28 mouse cellular contexts compared by ENCODE assay signal in genomic region chr12:8300521-8300920, GRCm38 (mm10). TPM values are rescaled to one million over a fixed set of nuclear protein-coding genes. Genes with fewer than 3 reads are reported as not detected.
DNase-seq lines count a peak whose midpoint lies in the region; ATAC-seq and TF ChIP-seq lines count a peak whose summit lies in the region.
"Had no signal": no experiment of that assay in that cellular context is flagged by ENCODE, and none has a peak within 500 bp of the region (broad histone marks: within the 10 kb centered on the region; RNA-seq: fewer than 3 reads in every experiment).

No protein-coding gene starts in this region.

- H3K9me3 ChIP-seq in heart, embryonic 12.5 days (replicated peaks) = no peaks in the 10 kb centered on the region
- no peaks in the 10 kb centered on the region for H3K9me3 ChIP-seq in kidney, embryonic 14.5 days (ENCODE audit: control insufficient read depth, low read length)
- H3K9me3 ChIP-seq in midbrain, embryonic 12.5 days = no peaks in the 10 kb centered on the region
- no peaks in the 10 kb centered on the region for H3K9me3 ChIP-seq in midbrain, embryonic 15.5 days
- no peaks in the 10 kb centered on the region for H3K9me3 ChIP-seq in hindbrain, embryonic 14.5 days (ENCODE audit: control insufficient read depth, low read length)
- H3K9me3 ChIP-seq: limb, embryonic 13.5 days; liver, embryonic 13.5 days had no signal

- H3K27ac ChIP-seq in heart, embryonic 12.5 days (ENCODE audit: poor library complexity, severe bottlenecking) = no peak overlapping the region
- no peak overlapping the region for H3K27ac ChIP-seq in kidney, embryonic 14.5 days (ENCODE audit: low read depth, low read length)
- no peak overlapping the region for H3K27ac ChIP-seq in kidney, adult 2 months (ENCODE audit: insufficient read depth, low read depth, low read length)
- H3K27ac ChIP-seq in midbrain, embryonic 12.5 days (replicated peaks) = no peak overlapping the region
- no peak overlapping the region for H3K27ac ChIP-seq in midbrain, embryonic 15.5 days
- no peak overlapping the region for H3K27ac ChIP-seq in hindbrain, embryonic 14.5 days
- no peak overlapping the region for H3K27ac ChIP-seq in left cerebral cortex, adult 2 months
- H3K27ac ChIP-seq: limb, embryonic 13.5 days; liver, embryonic 13.5 days; stomach, postnatal 0 days had no signal

- ATAC-seq in heart, embryonic 12.5 days (ENCODE audit: insufficient number of reproducible peaks, low FRiP score) = no peak
- ATAC-seq in kidney, embryonic 14.5 days (ENCODE audit: low FRiP score, low TSS enrichment) = no peak
- ATAC-seq in midbrain, embryonic 12.5 days (ENCODE audit: low FRiP score, low read depth) = no peak
- ATAC-seq in midbrain, embryonic 15.5 days (replicated peaks) = no peak
- no peak for ATAC-seq in hindbrain, embryonic 14.5 days (ENCODE audit: low FRiP score)
- ATAC-seq: forebrain, embryonic 14.5 days; inflammation-experienced regulatory T-cells, adult 6 months had no signal

- no peak for TF ChIP-seq CTCF in kidney, adult 2 months (conservative IDR thresholded peaks at IDR 0.05; ENCODE audit: insufficient read depth, insufficient read length, low read depth, low read length)
- TF ChIP-seq CTCF in left cerebral cortex, adult 2 months (IDR thresholded peaks at IDR 0.05) = no peak

- TF ChIP-seq POLR2A in kidney, adult 2 months (IDR thresholded peaks at IDR 0.05; ENCODE audit: low read depth, low read length) = no peak

- H3K9ac ChIP-seq in heart, embryonic 12.5 days = no peak overlapping the region
- H3K9ac ChIP-seq in kidney, embryonic 14.5 days (ENCODE audit: low read depth, low read length) = no peak overlapping the region
- no peak overlapping the region for H3K9ac ChIP-seq in midbrain, embryonic 12.5 days (replicated peaks)
- H3K9ac ChIP-seq in midbrain, embryonic 15.5 days = no peak overlapping the region
- 0 out of 2 replicates have a peak overlapping the region, but pooled peaks have one; percentile 20 for H3K9ac ChIP-seq in hindbrain, embryonic 14.5 days
- H3K9ac ChIP-seq: limb, embryonic 13.5 days; liver, embryonic 13.5 days had no signal

- 0 out of 2 replicates have a peak overlapping the region, but pooled peaks have one; percentile 80 for H3K4me2 ChIP-seq in heart, embryonic 12.5 days
- H3K4me2 ChIP-seq in kidney, embryonic 14.5 days (replicated peaks; ENCODE audit: low read depth, low read length) = no peak overlapping the region
- no peak overlapping the region for H3K4me2 ChIP-seq in midbrain, embryonic 12.5 days (replicated peaks)
- H3K4me2 ChIP-seq in midbrain, embryonic 15.5 days = no peak overlapping the region
- H3K4me2 ChIP-seq in hindbrain, embryonic 14.5 days (replicated peaks) = peak overlapping the region; percentile 17; the same call in 1 of the 2 replicates

- 51% methylated on average over 5 of the region's 5 CpGs for WGBS in heart, embryonic 12.5 days
- WGBS in kidney, embryonic 14.5 days = 33% methylated on average over 5 of the region's 5 CpGs
- WGBS in kidney, adult 2 months = 78% methylated on average over 5 of the region's 5 CpGs
- WGBS in midbrain, embryonic 12.5 days = 19% methylated on average over 5 of the region's 5 CpGs
- WGBS in midbrain, embryonic 15.5 days = 35% methylated on average over 5 of the region's 5 CpGs
- WGBS in hindbrain, embryonic 14.5 days = 22% methylated on average over 5 of the region's 5 CpGs

- H3K4me3 ChIP-seq in heart, embryonic 12.5 days = no peak overlapping the region
- H3K4me3 ChIP-seq in kidney, embryonic 14.5 days (ENCODE audit: low read length) = peak overlapping the region; percentile 14; the same call in 1 of the 2 replicates
- no peak overlapping the region for H3K4me3 ChIP-seq in kidney, adult 2 months (ENCODE audit: insufficient read depth, low read depth, low read length)
- H3K4me3 ChIP-seq in midbrain, embryonic 12.5 days = 0 out of 2 replicates have a peak overlapping the region, but pooled peaks have one; percentile 48
- H3K4me3 ChIP-seq in midbrain, embryonic 15.5 days = no peak overlapping the region
- H3K4me3 ChIP-seq in hindbrain, embryonic 14.5 days (replicated peaks; ENCODE audit: low read length) = peak overlapping the region; percentile 42; the same call in 1 of the 2 replicates
- H3K4me3 ChIP-seq in left cerebral cortex, adult 2 months = no peak overlapping the region

- intact Hi-C loops in left cerebral cortex, adult 2 months (cut with DNase I) = no loop called here

- H3K36me3 ChIP-seq in heart, embryonic 12.5 days = no peaks in the 10 kb centered on the region
- no peaks in the 10 kb centered on the region for H3K36me3 ChIP-seq in kidney, embryonic 14.5 days (ENCODE audit: control insufficient read depth, insufficient read depth, low read length)
- no peaks in the 10 kb centered on the region for H3K36me3 ChIP-seq in kidney, adult 2 months (ENCODE audit: control insufficient read depth, insufficient read depth, low read length)
- no peaks in the 10 kb centered on the region for H3K36me3 ChIP-seq in midbrain, embryonic 12.5 days
- no peaks in the 10 kb centered on the region for H3K36me3 ChIP-seq in midbrain, embryonic 15.5 days (replicated peaks)
- H3K36me3 ChIP-seq in hindbrain, embryonic 14.5 days (replicated peaks; ENCODE audit: control insufficient read depth, insufficient read depth) = no peaks in the 10 kb centered on the region
- H3K36me3 ChIP-seq: limb, embryonic 13.5 days; liver, embryonic 13.5 days had no signal

- H3K4me1 ChIP-seq in heart, embryonic 12.5 days (replicated peaks) = peaks cover 34% of the 10 kb centered on the region
- peaks cover 12% of the 10 kb centered on the region; the same call in 1 of the 2 replicates for H3K4me1 ChIP-seq in kidney, embryonic 14.5 days (ENCODE audit: control insufficient read depth, insufficient read depth, low read length)
- 0 out of 2 replicates have a peak, but pooled peaks cover 3% of the 10 kb centered on the region for H3K4me1 ChIP-seq in kidney, adult 2 months (ENCODE audit: control insufficient read depth, insufficient read depth, low read length)
- H3K4me1 ChIP-seq in midbrain, embryonic 12.5 days = peaks cover 21% of the 10 kb centered on the region
- H3K4me1 ChIP-seq in midbrain, embryonic 15.5 days = peaks cover 27% of the 10 kb centered on the region
- H3K4me1 ChIP-seq in hindbrain, embryonic 14.5 days (replicated peaks; ENCODE audit: control insufficient read depth, insufficient read depth, low read length) = peaks cover 16% of the 10 kb centered on the region

- no peak for DNase-seq in heart, adult 18-20 months
- no peak for DNase-seq in kidney, adult 2 months
- no peak for DNase-seq in hindbrain, embryonic 14.5 days (ENCODE audit: low spot score)
- DNase-seq in left cerebral cortex, adult 2 months (ENCODE audit: extremely low spot score in 1 of 2, low spot score in 2 of 2) = no peak
- DNase-seq: adrenal gland, postnatal 25 days; cerebellum, adult 8-10 months; cerebellum, postnatal 36 days; heart, postnatal 36 days; kidney, adult 18-20 months; kidney, postnatal 4 days; liver, embryonic 13.5 days; lung, adult 2 months; lung, postnatal 14 days; right cerebral cortex, postnatal 14 days; thymus, adult 2 months; thymus, postnatal 4 days had no signal

- peaks cover 93% of the 10 kb centered on the region for H3K27me3 ChIP-seq in heart, embryonic 12.5 days (replicated peaks)
- peaks cover 92% of the 10 kb centered on the region for H3K27me3 ChIP-seq in kidney, embryonic 14.5 days (ENCODE audit: control insufficient read depth, insufficient read depth, low read length)
- peaks cover 4% of the 10 kb centered on the region; the same call in 1 of the 2 replicates for H3K27me3 ChIP-seq in kidney, adult 2 months (replicated peaks; ENCODE audit: control insufficient read depth, insufficient read depth, low read length)
- H3K27me3 ChIP-seq in midbrain, embryonic 12.5 days = peaks cover 98% of the 10 kb centered on the region
- peaks cover 89% of the 10 kb centered on the region for H3K27me3 ChIP-seq in midbrain, embryonic 15.5 days (replicated peaks)
- peaks cover 97% of the 10 kb centered on the region for H3K27me3 ChIP-seq in hindbrain, embryonic 14.5 days (ENCODE audit: control insufficient read depth, insufficient read depth, low read length)

RNA-seq across cellular contexts. Expression of gene Gdf7, which starts 1.2 kb away (rescaled TPM):
- 0.24 and 0.27 TPM in 2 replicates for polyA plus RNA-seq in heart, embryonic 12.5 days (2016; fragmentation: Nextera tagmentation; extraction: Ambion mirVana)
- under 1 TPM; 0.17 to 0.26 TPM for total RNA-seq in heart, adult 18-20 months (2021)
- 0.99 and 1.3 TPM in 2 replicates for polyA plus RNA-seq in kidney, embryonic 14.5 days (2014; fragmentation: Nextera tagmentation; extraction: Ambion mirVana)
- polyA plus RNA-seq in kidney, adult 2 months (2012; rRNA removed) = 1.1 and 1.5 TPM in 2 replicates
- 0.74 and 1.2 TPM in 2 replicates for polyA plus RNA-seq in midbrain, embryonic 12.5 days (2016; fragmentation: Nextera tagmentation; extraction: Ambion mirVana)
- 0.19 and 0.23 TPM in 2 replicates for polyA plus RNA-seq in midbrain, embryonic 15.5 days (2015; fragmentation: Nextera tagmentation; extraction: Ambion mirVana)
- 0.14 and 0.67 TPM in 2 replicates for polyA plus RNA-seq in hindbrain, embryonic 14.5 days (2014; fragmentation: Nextera tagmentation; extraction: Ambion mirVana)
- total RNA-seq in left cerebral cortex, adult 2 months (2021) = 1 to 10 TPM in 1 of 2 experiments, under 1 TPM in 1; 0.66 to 1.1 TPM
- total RNA-seq: adrenal gland, postnatal 25 days; gastrocnemius, adult 8-10 months; megakaryocyte progenitor cell, adult 5-6 weeks; monocyte, adult 5-6 weeks had no signal
- polyA plus RNA-seq: forebrain, embryonic 14.5 days; heart, embryonic 14.5 days; inflammation-experienced regulatory T-cells, adult 6 months; liver, embryonic 13.5 days; stomach, postnatal 0 days had no signal

RNA-seq across cellular contexts. Expression of gene Hs1bp3, which starts 12.7 kb away (rescaled TPM):
- 16.5 and 18.3 TPM in 2 replicates for polyA plus RNA-seq in heart, embryonic 12.5 days (2016; fragmentation: Nextera tagmentation; extraction: Ambion mirVana)
- 10 to 100 TPM; 13.8 to 15.6 TPM for total RNA-seq in heart, adult 18-20 months (2021)
- 9.1 and 11.6 TPM in 2 replicates for polyA plus RNA-seq in kidney, embryonic 14.5 days (2014; fragmentation: Nextera tagmentation; extraction: Ambion mirVana)
- 25.3 and 27.7 TPM in 2 replicates for polyA plus RNA-seq in kidney, adult 2 months (2012; rRNA removed)
- polyA plus RNA-seq in midbrain, embryonic 12.5 days (2016; fragmentation: Nextera tagmentation; extraction: Ambion mirVana) = 11.3 and 11.4 TPM in 2 replicates
- 8.9 and 10.8 TPM in 2 replicates for polyA plus RNA-seq in midbrain, embryonic 15.5 days (2015; fragmentation: Nextera tagmentation; extraction: Ambion mirVana)
- 5.9 and 6.2 TPM in 2 replicates for polyA plus RNA-seq in hindbrain, embryonic 14.5 days (2014; fragmentation: Nextera tagmentation; extraction: Ambion mirVana)
- total RNA-seq in left cerebral cortex, adult 2 months (2021) = 10 to 100 TPM; 11.8 to 12.7 TPM

Comparison
In these comparisons a context has a peak if more than half of its experiments do, and no peak if none do; other contexts are left out.
1. H3K4me3 ChIP-seq: peak in kidney, embryonic 14.5 days (single experiment), midbrain, embryonic 12.5 days (single experiment) and hindbrain, embryonic 14.5 days (single experiment); none in heart, embryonic 12.5 days (single experiment), kidney, adult 2 months (single experiment), midbrain, embryonic 15.5 days (single experiment) and left cerebral cortex, adult 2 months (single experiment).
2. H3K4me2 ChIP-seq: peak in heart, embryonic 12.5 days (single experiment) and hindbrain, embryonic 14.5 days (single experiment); none in kidney, embryonic 14.5 days (single experiment), midbrain, embryonic 12.5 days (single experiment) and midbrain, embryonic 15.5 days (single experiment).